Mouse (Mus musculus) layer of hippocampus, adult 9-10 months (tissue): ENCODE results near the gene Hdhd3.
"Not testable (repeated sequence)": the region's sequence is repeated elsewhere in the genome, so short reads cannot be mapped to it uniquely, and the experiment has no call there.

ENCODE experiments used
- DNase-seq: peaks from one replicate; pipeline ENCODE4 v3.0.0; 2022; ENCODE audit warnings: low spot score

Gene Hdhd3

DNA sequence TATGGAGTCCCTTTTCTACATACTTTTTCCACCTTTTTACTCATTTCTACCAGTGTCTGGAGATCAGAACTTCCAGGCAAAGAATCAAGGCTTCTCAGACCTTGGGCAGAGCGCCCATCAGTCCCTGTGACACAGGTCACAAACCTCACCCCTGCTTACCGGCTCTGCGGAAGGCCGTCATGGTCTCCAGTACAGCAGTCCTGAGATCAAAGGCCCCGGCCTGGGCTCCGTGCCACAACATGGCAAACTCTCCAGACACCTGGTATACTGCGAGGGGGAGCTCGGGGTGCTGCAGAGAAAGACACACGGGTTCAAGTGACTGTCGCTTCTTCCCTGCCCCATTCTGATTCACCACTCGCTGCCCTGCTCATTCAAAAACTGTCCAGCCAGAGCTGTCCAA lies 6.7 kb upstream of the Hdhd3 start:
- no peak for DNase-seq

DNA sequence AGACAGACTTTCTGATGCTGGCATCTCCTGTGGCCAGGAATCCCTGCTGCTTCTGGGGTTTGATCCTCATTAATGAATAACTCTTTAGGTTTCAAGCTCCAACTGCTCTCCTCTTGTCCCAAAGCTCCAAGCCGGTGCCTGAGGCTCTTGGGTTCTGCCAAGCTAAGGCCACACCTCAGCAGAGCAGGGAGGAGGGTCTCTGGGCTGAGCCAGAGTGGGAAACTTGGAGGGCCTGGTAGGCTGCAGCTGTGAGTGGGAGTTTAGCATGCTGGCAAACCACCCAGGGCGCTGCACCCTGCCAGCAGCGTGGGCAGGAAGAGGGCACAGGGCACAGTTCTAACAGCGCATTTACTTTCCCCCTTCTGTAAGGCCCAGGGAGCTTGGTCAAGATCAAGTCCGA lies 5.6 kb upstream of the Hdhd3 start:
- no peak for DNase-seq

DNA sequence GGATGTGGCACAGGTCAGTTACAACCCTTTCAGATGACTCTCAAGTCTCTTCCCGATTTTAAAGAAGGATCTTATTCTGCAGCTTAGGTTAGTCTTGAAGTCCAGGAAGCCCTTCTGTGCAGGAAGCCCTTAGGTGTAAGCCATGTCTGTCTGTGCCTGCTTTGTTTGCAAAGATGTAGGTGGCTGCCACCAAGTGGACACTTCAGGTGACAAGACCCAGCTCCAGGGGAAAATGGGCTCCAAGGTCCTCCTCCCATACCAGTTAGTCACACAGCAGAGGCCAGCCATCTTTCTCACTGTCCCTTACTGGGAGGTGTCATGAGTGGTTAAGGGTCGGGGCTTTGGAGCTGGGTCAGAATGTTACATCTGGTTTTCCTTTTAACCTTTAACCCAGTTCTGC lies 3.5 kb upstream of the Hdhd3 start:
- no peak for DNase-seq

DNA sequence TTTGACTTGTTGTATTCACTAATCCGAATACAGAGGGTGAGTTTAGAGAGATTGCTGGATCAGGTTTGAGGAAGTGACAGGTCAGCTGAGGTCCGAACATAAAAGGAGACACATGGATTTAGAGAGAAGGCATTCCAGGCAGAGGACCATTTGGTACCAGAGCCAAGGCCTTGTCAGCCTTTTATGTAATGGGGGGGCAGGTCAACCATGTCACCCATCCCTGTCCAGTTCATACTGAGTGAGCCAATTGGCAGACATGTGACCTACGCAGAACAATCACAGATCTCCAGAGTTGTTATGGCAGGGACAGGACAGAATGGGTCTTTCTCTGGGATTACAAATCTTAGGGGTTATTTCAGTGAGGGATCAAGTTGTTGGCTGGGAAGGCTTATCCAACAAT lies 2.7 kb upstream of the Hdhd3 start:
- no peak for DNase-seq

DNA sequence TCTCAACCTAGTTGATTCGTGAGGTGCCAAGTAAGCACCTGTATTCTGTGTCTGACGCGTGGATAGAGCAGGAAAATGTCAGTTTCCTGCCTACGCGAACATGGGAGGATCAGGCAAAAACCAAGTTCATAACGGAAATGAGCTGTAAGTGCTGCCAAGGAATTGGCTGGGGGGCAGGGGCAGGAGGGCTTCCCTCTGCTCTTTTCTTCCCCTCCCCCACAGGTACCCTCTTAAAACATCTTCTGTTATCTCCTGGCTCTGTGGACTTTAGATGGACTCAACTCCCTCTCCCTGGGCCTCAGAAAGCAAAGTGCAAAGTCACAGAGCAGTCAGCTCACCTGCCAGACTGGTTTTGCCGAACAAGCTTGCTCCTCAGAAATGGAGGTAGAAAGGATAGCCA lies 298 bp downstream of the Hdhd3 start:
- DNase-seq: no peak

DNA sequence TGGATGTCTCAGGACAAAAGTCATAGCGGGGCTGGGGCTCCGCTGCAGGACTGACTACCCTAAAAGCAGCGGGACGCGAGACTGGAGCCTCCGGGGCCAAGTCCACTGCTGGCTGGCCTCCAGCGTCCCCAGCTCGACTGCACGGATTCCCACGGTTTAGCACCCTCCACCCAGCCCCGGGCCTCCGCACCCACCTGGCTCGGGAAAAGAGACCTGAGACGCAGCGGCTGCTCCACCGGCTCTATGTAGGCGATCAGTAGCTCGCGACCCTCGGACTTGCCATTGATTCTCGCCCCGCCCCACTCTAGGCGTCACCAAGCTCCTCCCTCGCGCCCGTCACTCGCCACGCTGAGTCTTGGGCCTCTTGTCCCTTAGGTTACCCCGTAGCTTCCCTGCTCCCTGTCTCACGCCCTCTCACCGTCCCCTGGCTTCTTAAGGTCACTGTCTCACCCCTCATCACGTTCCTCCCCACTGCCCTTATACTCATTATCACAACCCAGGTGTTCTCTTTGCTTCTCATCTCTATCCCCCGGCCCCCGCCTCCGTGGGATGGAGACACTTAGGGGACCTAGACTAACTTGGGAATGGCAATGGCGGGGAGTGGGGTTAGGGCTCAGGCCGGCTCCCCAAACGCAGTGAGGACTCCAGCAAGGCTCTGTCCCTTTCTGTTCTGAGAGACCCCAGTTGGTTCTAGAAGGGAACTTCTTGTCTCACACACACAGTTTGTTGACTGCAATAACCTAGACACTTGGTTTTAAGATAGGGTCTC lies 1.1 kb downstream of the Hdhd3 start:
- DNase-seq: peak; percentile 80

DNA sequence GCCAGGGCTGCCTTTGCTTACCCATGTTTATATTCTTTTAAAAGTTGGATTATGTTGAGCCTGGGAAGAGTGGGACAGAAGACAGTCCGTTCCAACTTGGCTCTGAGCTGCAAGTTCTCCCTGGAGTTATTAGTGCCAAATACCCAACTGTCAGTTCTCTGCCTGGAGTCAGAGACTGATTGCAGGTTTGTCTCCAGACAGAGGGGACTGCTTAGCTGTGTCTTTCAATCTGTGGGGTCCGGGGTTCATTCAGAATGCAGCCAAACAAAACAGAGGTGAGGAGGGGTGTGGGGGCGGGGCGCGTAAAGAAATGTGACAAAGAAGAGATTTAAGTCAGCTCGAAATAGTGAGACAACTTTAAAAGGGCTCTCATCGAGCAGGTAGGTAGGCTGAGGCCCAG lies 1.7 kb downstream of the Hdhd3 start:
- DNase-seq: no peak

DNA sequence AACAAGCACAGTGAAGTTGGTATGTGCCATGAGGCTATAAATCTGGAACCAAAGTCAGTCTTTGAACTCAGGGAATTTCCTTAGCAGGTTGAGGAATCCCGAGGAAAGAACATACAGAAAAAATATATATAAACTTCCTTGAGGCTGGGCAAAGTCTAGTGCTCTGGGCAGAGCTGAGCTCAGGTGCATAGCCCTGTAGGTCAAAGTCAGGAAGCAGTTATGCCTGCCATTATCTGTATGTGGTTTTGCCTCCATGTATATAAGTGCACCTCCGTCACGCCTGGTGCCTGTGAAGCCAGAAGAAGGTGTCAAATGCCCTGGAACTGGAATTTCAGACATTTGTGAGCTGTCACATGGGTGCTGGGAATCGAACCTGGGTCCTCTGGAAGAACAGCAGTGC lies 2.5 kb downstream of the Hdhd3 start:
- DNase-seq: no peak

DNA sequence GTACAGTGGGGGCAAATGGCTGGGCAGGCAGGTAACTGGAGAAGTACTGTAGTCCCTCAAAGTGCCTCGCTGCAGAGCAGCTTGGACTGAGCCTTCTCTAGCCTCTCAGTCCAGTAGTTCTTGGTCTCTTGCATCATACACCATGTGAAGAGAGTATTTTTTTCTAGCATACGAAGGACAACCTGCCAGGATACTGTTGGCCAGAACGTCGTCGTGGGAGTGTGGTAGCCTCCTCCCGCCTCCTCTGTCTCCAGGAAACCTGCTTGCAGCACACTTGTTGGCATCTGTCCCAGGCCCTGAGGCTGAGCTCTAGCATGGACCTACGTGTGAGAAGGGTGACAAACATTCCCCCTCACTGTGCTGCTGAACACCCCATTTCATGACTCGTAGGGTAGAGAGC lies 6.5 kb downstream of the Hdhd3 start:
- DNase-seq: no peak

DNA sequence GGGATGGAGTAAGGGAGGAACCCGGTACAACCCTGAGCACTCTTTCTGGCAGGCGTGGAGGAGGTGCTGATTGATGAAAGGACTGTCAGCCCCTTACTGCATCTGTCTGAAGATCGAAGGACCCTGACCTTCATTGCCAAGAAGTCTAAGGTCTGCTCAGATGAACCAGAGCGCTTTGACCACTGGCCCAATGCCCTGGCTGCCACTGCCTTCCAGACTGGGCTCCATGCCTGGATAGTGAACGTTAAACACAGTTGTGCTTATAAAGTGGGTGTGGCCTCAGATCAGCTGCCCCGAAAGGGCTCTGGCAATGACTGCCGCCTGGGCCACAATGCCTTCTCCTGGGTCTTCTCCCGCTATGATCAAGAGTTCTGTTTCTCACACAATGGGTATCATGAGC lies 7.3 kb downstream of the Hdhd3 start:
- no peak for DNase-seq

DNA sequence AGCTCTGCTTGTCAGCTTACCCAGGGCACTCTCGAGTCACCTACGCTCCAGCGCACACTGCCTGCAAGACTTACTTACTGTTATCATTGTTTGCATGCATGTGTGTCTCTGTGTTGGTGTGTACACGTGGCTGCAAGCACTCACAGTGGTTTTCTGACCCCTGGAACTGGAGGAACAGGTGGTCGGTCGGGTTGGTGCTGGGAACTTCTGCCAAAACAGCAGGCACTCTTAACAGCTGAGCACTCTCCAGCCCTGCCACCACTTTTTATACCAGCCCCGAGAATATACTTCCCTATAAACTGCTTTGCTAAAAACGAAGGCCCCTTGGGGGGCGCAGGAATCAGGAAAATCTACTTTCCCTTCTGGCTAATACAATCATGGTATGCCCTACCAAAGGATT lies 9.0 kb downstream of the Hdhd3 start:
- DNase-seq: no peak

DNA sequence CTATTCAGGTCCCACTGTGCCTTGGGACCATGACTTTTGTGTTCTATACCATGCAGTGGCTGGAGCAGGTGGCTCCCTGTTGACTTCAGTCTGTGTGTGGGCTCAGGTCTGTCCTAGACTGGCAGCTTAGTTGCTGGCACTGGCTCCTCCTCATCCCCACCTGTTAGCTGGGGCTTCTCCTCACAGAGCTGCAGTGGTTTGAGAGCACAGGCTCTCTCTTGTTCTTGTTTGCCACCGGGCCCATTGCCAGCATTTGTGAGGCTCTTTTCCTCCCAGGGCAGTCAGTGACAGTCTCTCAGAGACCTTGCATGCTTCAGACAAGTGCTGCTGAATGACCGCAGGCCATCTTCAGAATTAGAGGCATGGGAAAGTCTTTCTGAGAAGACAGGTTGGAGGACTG lies 10.6 kb downstream of the Hdhd3 start:
- DNase-seq: no peak

DNA sequence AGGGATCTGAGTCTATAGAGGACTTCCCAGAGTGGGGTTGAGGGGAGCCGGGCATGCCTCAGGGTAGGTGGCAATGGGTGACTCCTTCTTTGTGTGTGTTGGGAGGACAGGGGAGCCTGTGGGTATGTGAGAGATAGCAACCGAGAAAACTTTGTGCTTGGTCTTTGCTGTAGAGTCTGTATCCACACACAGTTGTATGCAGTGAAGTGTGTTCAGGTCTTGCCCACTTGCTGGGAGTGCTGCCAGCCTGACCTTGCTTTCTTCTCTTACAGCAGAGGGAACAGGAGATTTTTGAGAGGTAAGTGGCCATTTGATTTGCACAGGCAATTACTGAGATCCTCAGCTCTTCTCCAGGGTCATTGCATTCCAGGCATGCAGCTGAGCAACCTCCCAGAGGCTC lies 15.4 kb downstream of the Hdhd3 start:
- no peak for DNase-seq

DNA sequence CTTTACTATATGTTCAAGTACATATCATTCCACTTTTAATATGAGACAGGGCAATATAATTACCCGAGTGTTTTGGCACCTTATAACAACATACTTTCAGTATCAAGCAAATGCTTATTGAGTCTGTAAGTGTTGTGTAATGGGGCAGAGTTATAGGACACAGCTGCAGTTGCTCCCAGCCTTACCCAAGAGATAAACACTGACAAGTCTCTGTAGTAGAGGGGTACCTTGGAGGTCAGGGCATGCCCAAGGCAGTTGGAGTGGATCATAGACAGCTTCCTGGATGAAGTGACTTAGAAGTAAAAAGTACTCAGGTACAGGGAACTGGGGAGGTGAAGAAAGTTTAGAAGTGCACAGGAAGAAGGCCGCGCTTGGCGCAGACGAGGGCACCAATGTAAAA lies 16.1 kb downstream of the Hdhd3 start:
- DNase-seq: no peak

DNA sequence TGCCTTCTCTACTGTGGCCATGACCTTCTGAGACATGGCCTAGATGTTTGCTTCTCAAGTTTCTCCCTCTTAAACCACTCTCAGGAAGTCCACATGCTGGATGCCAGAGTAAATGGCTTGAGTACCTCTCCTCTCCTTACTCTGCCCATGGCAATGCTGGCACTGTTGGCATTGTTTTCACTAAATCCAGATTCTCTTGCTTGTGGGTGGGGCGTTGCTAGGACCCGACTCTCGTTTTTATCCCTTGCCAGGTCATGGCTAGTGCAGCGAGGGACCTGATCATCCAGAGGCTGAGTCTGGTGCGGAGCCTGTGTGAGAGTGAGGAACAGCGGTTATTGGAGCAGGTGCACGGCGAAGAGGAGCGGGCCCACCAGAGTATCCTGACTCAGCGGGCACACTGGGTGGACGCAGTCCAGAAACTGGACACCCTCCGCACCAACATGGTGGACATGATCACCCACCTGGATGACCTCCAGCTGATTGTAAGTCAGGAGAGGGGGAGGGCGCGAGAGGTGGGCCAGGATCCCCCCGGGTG lies 17.0 kb downstream of the Hdhd3 start:
- no peak for DNase-seq

DNA sequence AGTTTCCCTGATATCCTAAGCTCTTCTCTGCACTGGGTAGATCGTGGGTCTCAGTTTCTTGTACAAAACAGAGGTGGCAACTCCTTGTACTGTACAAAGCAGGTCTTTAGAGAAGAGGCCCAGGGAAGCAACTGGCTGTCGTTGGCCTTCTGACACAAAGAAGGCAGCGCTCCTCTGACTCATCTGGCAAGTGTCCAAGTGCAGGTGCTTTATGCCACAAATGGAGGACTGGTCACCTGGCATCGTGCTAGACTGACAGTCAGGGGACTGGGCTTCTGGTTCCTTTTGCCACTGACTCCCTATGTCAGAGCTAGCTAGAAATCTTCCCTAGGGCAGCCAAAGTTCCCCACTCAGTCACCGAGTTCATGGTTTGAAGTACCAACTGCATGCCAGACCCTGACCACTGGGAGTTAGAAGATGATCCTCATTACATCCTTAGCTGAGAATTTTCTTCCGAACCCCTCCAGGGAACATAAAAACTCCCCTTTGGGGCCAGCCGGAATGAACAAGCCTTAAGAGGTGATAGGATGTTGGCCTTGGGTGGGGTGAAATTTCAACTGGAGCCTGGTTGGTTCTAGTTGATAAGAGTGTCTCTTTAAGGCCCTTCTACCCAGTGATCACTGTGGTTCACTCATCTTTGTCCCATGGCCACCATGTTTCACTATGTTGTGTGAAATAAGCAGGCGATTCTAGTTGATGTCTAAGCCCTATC lies 17.7 kb downstream of the Hdhd3 start:
- no peak for DNase-seq

DNA sequence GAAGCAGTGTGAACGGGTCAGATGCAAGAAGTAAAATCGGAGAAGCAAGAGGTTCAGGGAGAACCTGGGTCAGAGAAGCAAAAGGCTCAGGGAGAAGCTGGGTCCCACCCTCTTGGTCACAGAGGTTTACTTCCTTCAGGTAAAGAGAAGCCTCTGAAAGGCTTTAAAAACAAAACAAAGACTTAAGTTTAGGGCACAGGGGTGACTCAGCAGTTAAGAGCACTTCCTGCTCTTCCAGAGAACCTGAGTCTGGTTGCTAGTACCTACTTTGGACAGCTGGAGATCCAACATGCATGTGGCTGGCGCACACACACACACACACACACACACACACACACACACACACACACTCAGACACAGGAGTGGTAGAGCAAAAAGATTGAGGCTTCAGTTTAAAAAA lies 18.3 kb downstream of the Hdhd3 start:
- DNase-seq: no peak

DNA sequence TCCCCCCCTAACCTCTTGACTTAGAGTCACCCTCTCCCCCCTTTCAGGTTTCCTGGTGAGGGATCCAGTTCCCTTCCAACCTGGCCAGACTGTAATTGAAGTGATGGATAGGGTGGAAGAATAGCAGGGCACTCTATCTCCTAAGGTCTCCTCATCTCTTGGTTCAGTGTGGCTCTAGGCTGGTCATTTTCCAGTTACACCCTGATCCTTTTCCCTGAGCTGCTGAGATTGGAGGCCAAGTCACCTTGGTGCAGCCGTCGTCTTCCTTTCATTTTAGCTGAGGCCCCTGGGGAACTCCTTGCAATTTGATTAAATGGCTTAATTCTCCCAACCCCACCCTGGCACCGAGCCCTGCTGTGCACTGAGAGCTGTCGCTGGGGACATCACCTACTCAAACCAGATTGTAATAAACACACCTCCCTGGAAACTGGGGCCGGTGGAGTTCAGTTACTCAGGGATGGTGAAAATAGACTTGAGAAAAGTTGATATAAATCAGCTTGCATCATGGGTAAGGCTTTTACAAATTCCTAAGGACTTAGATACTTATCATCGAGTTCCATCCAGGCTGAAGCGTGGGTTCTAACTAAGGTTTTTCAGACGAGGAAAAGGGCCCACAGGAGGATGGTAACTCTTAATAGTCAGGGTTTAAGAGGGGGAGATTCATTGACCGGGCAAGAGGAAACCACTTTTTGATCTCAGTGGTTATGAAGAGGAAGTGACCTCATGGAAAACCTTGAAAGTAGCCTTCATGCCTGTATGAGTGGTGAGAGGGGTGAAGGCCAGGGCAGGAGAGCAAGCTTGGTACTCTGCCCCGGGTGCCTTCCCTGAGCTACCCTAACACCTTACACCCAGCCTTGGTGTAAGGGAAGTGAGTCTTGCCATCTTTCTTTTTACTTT lies 22.3 kb downstream of the Hdhd3 start:
- no peak for DNase-seq

DNA sequence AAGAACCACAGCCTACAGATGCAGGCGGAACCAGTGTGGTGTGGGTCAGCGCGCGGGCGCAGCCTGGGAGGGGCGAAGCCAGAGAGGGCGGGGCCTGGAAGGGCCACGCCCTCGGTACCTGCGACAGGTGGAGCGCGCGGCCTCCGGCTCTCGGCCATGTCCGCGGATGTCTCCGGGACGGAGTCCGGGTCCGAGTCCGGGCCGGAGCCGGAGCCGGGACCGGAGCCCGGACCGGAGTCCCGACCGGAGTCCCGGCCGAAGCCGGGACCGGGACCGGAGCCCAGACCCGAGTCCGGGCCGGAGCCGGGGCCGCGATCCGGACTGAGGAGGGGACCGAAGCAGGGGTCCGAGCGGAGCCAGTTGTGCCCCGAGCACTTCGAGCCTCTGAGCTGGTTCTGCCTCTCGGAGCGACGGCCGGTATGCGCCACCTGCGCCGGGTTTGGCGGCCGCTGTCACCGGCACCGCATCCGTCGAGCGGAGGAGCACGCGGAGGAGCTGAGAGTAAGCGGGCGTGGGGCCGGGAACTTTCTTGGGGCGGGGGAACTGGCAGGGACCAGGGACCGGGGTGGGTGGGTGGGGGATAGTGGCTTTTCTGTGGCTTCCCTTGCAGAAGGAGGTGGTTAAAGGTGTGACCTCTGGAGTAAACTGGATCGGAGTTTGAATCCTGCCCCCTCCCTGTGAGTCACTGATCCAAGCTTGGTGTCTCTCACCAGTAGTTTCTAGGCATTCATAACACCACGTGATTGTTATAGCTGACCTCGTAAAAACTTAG lies 23.1 kb downstream of the Hdhd3 start, which contains the start of gene Bspry:
Gene Bspry (plus strand): TSS at position 117 of the 772 bp plus-strand sequence.
- no peak for DNase-seq

DNA sequence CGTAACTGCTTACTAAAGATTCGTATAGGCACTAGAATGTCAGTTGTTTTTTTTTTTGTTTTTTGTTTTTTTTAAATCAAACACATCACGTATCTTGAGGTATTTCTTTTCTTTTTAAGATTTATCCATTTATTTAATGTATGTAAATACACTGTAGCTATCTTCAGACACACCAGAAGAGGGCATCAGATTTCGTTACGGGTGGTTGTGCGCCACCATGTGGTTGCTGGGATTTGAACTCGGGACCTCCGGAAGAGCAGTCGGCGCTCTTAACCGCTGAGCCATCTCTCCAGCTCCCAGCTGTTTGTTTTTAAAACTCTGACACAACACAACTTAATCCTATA lies 23.7 kb downstream of the Hdhd3 start:
- not testable (repeated sequence) for DNase-seq

DNA sequence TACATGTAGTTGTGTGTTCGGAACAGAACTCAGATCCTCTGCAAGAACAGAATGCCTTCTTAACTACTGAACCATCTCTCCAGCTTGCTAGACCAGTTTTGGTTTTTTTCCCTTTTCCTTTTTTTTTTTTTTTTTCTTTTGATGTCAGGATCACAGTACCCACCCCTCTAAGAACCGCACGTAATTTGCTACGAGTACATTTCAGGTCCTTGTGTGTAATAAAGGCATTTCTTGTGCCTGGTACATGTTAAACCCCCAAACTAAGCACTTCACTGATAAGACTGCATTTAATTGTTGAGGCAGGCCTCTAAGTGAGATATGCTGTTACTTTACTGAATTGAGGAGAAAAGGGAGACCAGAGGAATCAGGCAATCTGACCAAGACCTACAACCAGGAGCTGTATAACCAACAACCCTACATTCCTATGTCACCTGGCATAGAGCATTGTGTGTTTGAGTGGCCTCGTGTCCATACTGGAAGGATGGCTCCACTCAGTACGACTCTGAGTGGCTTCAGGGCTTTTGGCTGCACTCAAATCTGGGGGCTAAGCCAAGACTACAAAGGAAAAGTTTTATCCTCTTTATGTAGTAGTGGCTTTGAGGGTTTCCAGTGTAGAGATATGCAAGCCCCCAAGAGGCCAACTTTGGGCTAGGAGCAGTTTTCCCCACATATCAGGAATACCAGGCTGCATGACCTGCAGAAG lies 25.6 kb downstream of the Hdhd3 start:
- DNase-seq: no peak
